Mouse (Mus musculus): ENCODE results near the gene Fndc5. TPM values are rescaled to one million over a fixed set of nuclear protein-coding genes. Genes with fewer than 3 reads are reported as not detected.

Gene Fndc5
- polyA plus RNA-seq, 1 experiment from 2014 or later: 2.9 TPM

GRCm38 (mm10) chr4:129141560-129142438 lies 5.0 kb downstream of the Fndc5 start:
- H3K9me3 ChIP-seq: no peaks in the 10 kb centered on the region
- no peak overlapping the region for H3K27ac ChIP-seq
- no peak overlapping the region for H3K4me2 ChIP-seq (replicated peaks)
- no peak overlapping the region for H3K9ac ChIP-seq
- H3K27me3 ChIP-seq (replicated peaks): peaks cover 10% of the 10 kb centered on the region; the same call in 1 of the 2 replicates
- no peaks in the 10 kb centered on the region for H3K36me3 ChIP-seq
- WGBS: 70% methylated on average over 17 of the region's 17 CpGs
- peaks cover 16% of the 10 kb centered on the region for H3K4me1 ChIP-seq (replicated peaks)
- 0 out of 2 replicates have a peak, but pooled peaks have one; percentile 16 for ATAC-seq
- no peak overlapping the region for H3K4me3 ChIP-seq (replicated peaks)

GRCm38 (mm10) chr4:129142439-129143045 lies 5.7 kb downstream of the Fndc5 start:
- H3K4me3 ChIP-seq (replicated peaks): no peak overlapping the region
- H3K36me3 ChIP-seq: no peaks in the 10 kb centered on the region
- 86% methylated on average over 11 of the region's 11 CpGs for WGBS
- H3K4me2 ChIP-seq (replicated peaks): no peak overlapping the region
- ATAC-seq: no peak
- H3K9me3 ChIP-seq: no peaks in the 10 kb centered on the region
- no peak overlapping the region for H3K27ac ChIP-seq
- H3K9ac ChIP-seq: no peak overlapping the region
- peaks cover 12% of the 10 kb centered on the region; the same call in 1 of the 2 replicates for H3K4me1 ChIP-seq (replicated peaks)
- H3K27me3 ChIP-seq (replicated peaks): peaks cover 4% of the 10 kb centered on the region; the same call in 1 of the 2 replicates

- peaks cover 12% of the 10 kb centered on the region; the same call in 1 of the 2 replicates for H3K4me1 ChIP-seq (replicated peaks)
- no peak overlapping the region for H3K27ac ChIP-seq
- H3K36me3 ChIP-seq: 0 out of 2 replicates have a peak, but pooled peaks cover under 1% of the 10 kb centered on the region
- no peak overlapping the region for H3K4me3 ChIP-seq (replicated peaks)
- H3K9me3 ChIP-seq: no peaks in the 10 kb centered on the region
- no peaks in the 10 kb centered on the region; the same call in 1 of the 2 replicates for H3K27me3 ChIP-seq (replicated peaks)
- 86% methylated on average over 5 of the region's 5 CpGs for WGBS
- H3K9ac ChIP-seq: no peak overlapping the region
- ATAC-seq: no peak
- H3K4me2 ChIP-seq (replicated peaks): no peak overlapping the region
Observed at GRCm38 (mm10) chr4:129143509-129143908, 6.7 kb downstream of the Fndc5 start.

- Histone ChIP-seq H3K4me3 (replicated peaks) (no peak overlapping the region), H3K4me1 (replicated peaks) (peaks cover 12% of the 10 kb centered on the region; the same call in 1 of the 2 replicates), H3K9me3 (no peaks in the 10 kb centered on the region), H3K4me2 (replicated peaks) (no peak overlapping the region), H3K27me3 (replicated peaks) (no peaks in the 10 kb centered on the region), H3K27ac (peak overlapping the region; percentile 48), H3K9ac (no peak overlapping the region), H3K36me3 (0 out of 2 replicates have a peak, but pooled peaks cover 4% of the 10 kb centered on the region)
- peak; percentile 36; the same call in 1 of the 2 replicates for ATAC-seq
- 44% methylated on average over 16 of the region's 16 CpGs for WGBS
Observed at GRCm38 (mm10) chr4:129144401-129145367, 7.9 kb downstream of the Fndc5 start.

GRCm38 (mm10) chr4:129145411-129145810 lies 8.6 kb downstream of the Fndc5 start:
- WGBS: 56% methylated on average over 4 of the region's 4 CpGs
- Histone ChIP-seq H3K4me3 (replicated peaks) (no peak overlapping the region), H3K27ac (peak overlapping the region; percentile 48; the same call in 1 of the 2 replicates), H3K4me1 (replicated peaks) (peaks cover 9% of the 10 kb centered on the region; the same call in 1 of the 2 replicates), H3K9me3 (no peaks in the 10 kb centered on the region), H3K9ac (no peak overlapping the region), H3K27me3 (replicated peaks) (no peaks in the 10 kb centered on the region), H3K4me2 (replicated peaks) (no peak overlapping the region), H3K36me3 (0 out of 2 replicates have a peak, but pooled peaks cover 6% of the 10 kb centered on the region)
- no peak for ATAC-seq

GRCm38 (mm10) chr4:129145943-129146342 lies 9.1 kb downstream of the Fndc5 start:
- 0 out of 2 replicates have a peak, but pooled peaks cover 6% of the 10 kb centered on the region for H3K36me3 ChIP-seq
- no peak for ATAC-seq
- no peaks in the 10 kb centered on the region for H3K27me3 ChIP-seq (replicated peaks)
- H3K4me1 ChIP-seq (replicated peaks): peaks cover 9% of the 10 kb centered on the region; the same call in 1 of the 2 replicates
- no peak overlapping the region for H3K4me2 ChIP-seq (replicated peaks)
- no peak overlapping the region for H3K9ac ChIP-seq
- H3K4me3 ChIP-seq (replicated peaks): no peak overlapping the region
- no peaks in the 10 kb centered on the region for H3K9me3 ChIP-seq
- no peak overlapping the region for H3K27ac ChIP-seq
- WGBS: 53% methylated on average over 4 of the region's 4 CpGs

GRCm38 (mm10) chr4:129146392-129146791 lies 9.6 kb downstream of the Fndc5 start:
- Histone ChIP-seq H3K4me1 (replicated peaks) (peaks cover 9% of the 10 kb centered on the region; the same call in 1 of the 2 replicates), H3K9me3 (no peaks in the 10 kb centered on the region), H3K27me3 (replicated peaks) (no peaks in the 10 kb centered on the region), H3K4me2 (replicated peaks) (no peak overlapping the region), H3K36me3 (peaks cover 6% of the 10 kb centered on the region; the same call in 1 of the 2 replicates), H3K27ac (no peak overlapping the region), H3K4me3 (replicated peaks) (no peak overlapping the region), H3K9ac (no peak overlapping the region)
- WGBS: 47% methylated on average over 2 of the region's 2 CpGs
- ATAC-seq: no peak

- Histone ChIP-seq H3K9me3 (no peaks in the 10 kb centered on the region), H3K9ac (no peak overlapping the region), H3K4me2 (replicated peaks) (no peak overlapping the region), H3K4me3 (replicated peaks) (no peak overlapping the region), H3K27ac (no peak overlapping the region), H3K27me3 (replicated peaks) (no peaks in the 10 kb centered on the region), H3K36me3 (peaks cover 7% of the 10 kb centered on the region; the same call in 1 of the 2 replicates), H3K4me1 (replicated peaks) (0 out of 2 replicates have a peak, but pooled peaks cover 7% of the 10 kb centered on the region)
- no peak for ATAC-seq
- 77% methylated on average over 13 of the region's 13 CpGs for WGBS
Observed at GRCm38 (mm10) chr4:129147552-129148103, 10.8 kb downstream of the Fndc5 start.

GRCm38 (mm10) chr4:129149321-129149720 lies 12.5 kb downstream of the Fndc5 start:
- 0 out of 2 replicates have a peak, but pooled peaks cover 5% of the 10 kb centered on the region for H3K4me1 ChIP-seq (replicated peaks)
- H3K9ac ChIP-seq: no peak overlapping the region
- WGBS: 71% methylated on average over 1 of the region's 1 CpGs
- H3K4me3 ChIP-seq (replicated peaks): no peak overlapping the region
- peaks cover 8% of the 10 kb centered on the region; the same call in 1 of the 2 replicates for H3K36me3 ChIP-seq
- no peak for ATAC-seq
- H3K27ac ChIP-seq: no peak overlapping the region
- no peak overlapping the region for H3K4me2 ChIP-seq (replicated peaks)
- no peaks in the 10 kb centered on the region for H3K27me3 ChIP-seq (replicated peaks)
- H3K9me3 ChIP-seq: no peaks in the 10 kb centered on the region

GRCm38 (mm10) chr4:129151276-129151811 lies 14.5 kb downstream of the Fndc5 start:
- Histone ChIP-seq H3K27me3 (replicated peaks) (no peaks in the 10 kb centered on the region), H3K36me3 (peaks cover 13% of the 10 kb centered on the region; the same call in 1 of the 2 replicates), H3K9me3 (no peaks in the 10 kb centered on the region), H3K27ac (peak overlapping the region; percentile 45), H3K4me2 (replicated peaks) (no peak overlapping the region), H3K4me3 (replicated peaks) (no peak overlapping the region), H3K9ac (no peak overlapping the region), H3K4me1 (replicated peaks) (no peaks in the 10 kb centered on the region)
- ATAC-seq: peak; percentile 93
- WGBS: 67% methylated on average over 4 of the region's 4 CpGs

GRCm38 (mm10) chr4:129157541-129157940 lies 20.7 kb downstream of the Fndc5 start:
- no peak overlapping the region for H3K27ac ChIP-seq

More at GRCm38 (mm10) chr4:129157541-129157940, 20.7 kb downstream of the Fndc5 start:
- Histone ChIP-seq H3K27me3 (replicated peaks) (no peaks in the 10 kb centered on the region), H3K4me2 (replicated peaks) (no peak overlapping the region), H3K9ac (no peak overlapping the region), H3K4me3 (replicated peaks) (no peak overlapping the region), H3K9me3 (no peaks in the 10 kb centered on the region), H3K36me3 (peaks cover 10% of the 10 kb centered on the region), H3K4me1 (replicated peaks) (no peaks in the 10 kb centered on the region; the same call in 1 of the 2 replicates)
- ATAC-seq: 0 out of 2 replicates have a peak, but pooled peaks have one; percentile 58
- WGBS: 49% methylated on average over 5 of the region's 5 CpGs
